Mouse (Mus musculus): ENCODE measurements around the gene Nod2.

- no peak for TF ChIP-seq TAL1 (IDR thresholded peaks at IDR 0.05; ENCODE audit: low read length)
- TF ChIP-seq GATA1 (IDR thresholded peaks at IDR 0.05; ENCODE audit: low read length), result no peak
Observed at GRCm38 (mm10) chr8:88630225-88630624, 16.9 kb upstream of the Nod2 start.
